Mouse (Mus musculus) heart, embryonic 14.5 days (tissue): ENCODE measurements around the gene Cdk5. TPM values are rescaled to one million over a fixed set of nuclear protein-coding genes. Genes with fewer than 3 reads are reported as not detected.

Experiments
- ATAC-seq: fragments of 200-750 bp; cut with Nextera tagmentation; 2 replicates; pipeline ENCODE4 v1.8.0; 2017; ENCODE audit warnings: low read depth, moderate TSS enrichment; ENCODE audit not compliant: insufficient number of reproducible peaks, insufficient read depth, low FRiP score
- H3K27ac ChIP-seq, 2 experiments: fragments of 200-500 bp in 1 of 2; fragments of 300-500 bp in 1 of 2; sonication (generic) in 1 of 2; replicated peaks in 1 of 2; 2 replicates each; pipeline ENCODE4 v1.5.1; 2012 to 2014; ENCODE audit warnings: low read depth in 2 of 2, low read length in 2 of 2, control low read depth in 1 of 2, mild to moderate bottlenecking in 1 of 2, mixed read lengths in 1 of 2; ENCODE audit not compliant: control insufficient read depth in 1 of 2, insufficient read depth in 1 of 2
- H3K27me3 ChIP-seq: fragments of 300-500 bp; sonication (generic); 2 replicates; pipeline ENCODE4 v1.6.1; 2014; ENCODE audit warnings: mild to moderate bottlenecking, low read length, control low read depth; ENCODE audit not compliant: control insufficient read depth, insufficient read depth
- H3K36me3 ChIP-seq: fragments of 300-500 bp; sonication (generic); 2 replicates; pipeline ENCODE4 v1.6.1; 2014; ENCODE audit warnings: mild to moderate bottlenecking, control low read depth, low read length, mixed read lengths; ENCODE audit not compliant: control insufficient read depth, insufficient read depth
- H3K4me1 ChIP-seq, 2 experiments: fragments of 200-500 bp in 1 of 2; fragments of 300-500 bp in 1 of 2; sonication (generic) in 1 of 2; 2 replicates each; pipeline ENCODE4 v1.6.1; 2012 to 2014; ENCODE audit warnings: low read length in 2 of 2, control low read depth in 1 of 2, mixed read lengths in 1 of 2; ENCODE audit not compliant: control insufficient read depth in 2 of 2, insufficient read depth in 2 of 2
- H3K4me2 ChIP-seq: fragments of 300-500 bp; sonication (generic); 2 replicates; pipeline ENCODE4 v1.6.1; 2014; ENCODE audit warnings: mild to moderate bottlenecking, low read length
- H3K4me3 ChIP-seq, 2 experiments: fragments of 200-500 bp in 1 of 2; fragments of 300-500 bp in 1 of 2; sonication (generic) in 1 of 2; 2 replicates each; pipeline ENCODE4 v1.5.1; 2012 to 2014; ENCODE audit warnings: low read length in 2 of 2, mild to moderate bottlenecking in 2 of 2, control low read depth in 1 of 2, low read depth in 1 of 2, moderate library complexity in 1 of 2; ENCODE audit not compliant: control insufficient read depth in 1 of 2, insufficient read depth in 1 of 2
- H3K9ac ChIP-seq: fragments of 300-500 bp; sonication (generic); 2 replicates; pipeline ENCODE4 v1.6.1; 2014; ENCODE audit warnings: mild to moderate bottlenecking, low read length
- H3K9me3 ChIP-seq: fragments of 300-500 bp; sonication (generic); 2 replicates; pipeline ENCODE4 v1.6.1; 2016; ENCODE audit warnings: low read length, control low read depth; ENCODE audit not compliant: control insufficient read depth
- WGBS: fragments of 180-500 bp; shearing (Covaris S2); extraction: QIAGEN DNeasy Blood & Tissue Kit; methylation state at CpG from one replicate; pipeline ENCODE4 v1.1.7; 2014; 5-methylcytosine and 5-hydroxymethylcytosine counted together
- polyA plus RNA-seq: library from polyadenylated mRNA; unstranded; fragments of >200 nt; fragmentation: Nextera tagmentation; extraction: Ambion mirVana; gene quantifications from 2 replicates; pipeline ENCODE4 v1.2.1, GENCODE M21; 2014

The Cdk5 gene
- polyA plus RNA-seq, 1 experiment from 2014 or later, result 31.0 TPM

GRCm38 (mm10) chr5:24408651-24409050 is 14.7 kb downstream of the Cdk5 start:
- Histone ChIP-seq H3K27ac (no peak overlapping the region), H3K27me3 (no peaks in the 10 kb centered on the region), H3K4me1 (peaks cover 0 to 2% of the 10 kb centered on the region in 2 experiments; a peak in 1 of 4 replicates), H3K36me3 (peaks cover 41% of the 10 kb centered on the region), H3K9me3 (no peaks in the 10 kb centered on the region), H3K4me3 (no peak overlapping the region), H3K4me2 (no peak overlapping the region), H3K9ac (no peak overlapping the region)
- 0 out of 2 replicates have a peak, but pooled peaks have one; percentile 13 for ATAC-seq
- 86% methylated on average over 13 of the region's 13 CpGs for WGBS

GRCm38 (mm10) chr5:24405389-24405876 is 17.9 kb downstream of the Cdk5 start:
- Histone ChIP-seq H3K36me3 (peaks cover 73% of the 10 kb centered on the region), H3K9ac (no peak overlapping the region), H3K27me3 (no peaks in the 10 kb centered on the region), H3K4me2 (no peak overlapping the region), H3K9me3 (no peaks in the 10 kb centered on the region), H3K27ac (no peak overlapping the region), H3K4me3 (no peak overlapping the region), H3K4me1 (peaks cover 0 to 3% of the 10 kb centered on the region in 2 experiments; a peak in 2 of 4 replicates)
- no peak for ATAC-seq
- 56% methylated on average over 3 of the region's 3 CpGs for WGBS

GRCm38 (mm10) chr5:24404594-24405360 is 18.6 kb downstream of the Cdk5 start:
- Histone ChIP-seq H3K9ac (no peak overlapping the region), H3K4me3 (no peak overlapping the region), H3K27me3 (no peaks in the 10 kb centered on the region), H3K36me3 (peaks cover 80% of the 10 kb centered on the region), H3K9me3 (no peaks in the 10 kb centered on the region), H3K4me1 (peaks cover 0 to 3% of the 10 kb centered on the region in 2 experiments; a peak in 2 of 4 replicates), H3K4me2 (no peak overlapping the region), H3K27ac (no peak overlapping the region)
- WGBS, result 83% methylated on average over 6 of the region's 6 CpGs
- ATAC-seq, result no peak

GRCm38 (mm10) chr5:24401969-24402368 is 21.4 kb downstream of the Cdk5 start:
- WGBS, result 57% methylated on average over 9 of the region's 9 CpGs
- H3K4me2 ChIP-seq, result no peak overlapping the region

GRCm38 (mm10) chr5:24400911-24401605 is 22.3 kb downstream of the Cdk5 start:
- Histone ChIP-seq H3K4me1 (peaks cover 0 to 3% of the 10 kb centered on the region in 2 experiments; a peak in 3 of 4 replicates), H3K27ac (no peak overlapping the region), H3K4me2 (no peak overlapping the region), H3K27me3 (no peaks in the 10 kb centered on the region), H3K9me3 (no peaks in the 10 kb centered on the region), H3K4me3 (no peak overlapping the region), H3K36me3 (peaks cover 61% of the 10 kb centered on the region), H3K9ac (no peak overlapping the region)
- 92% methylated on average over 5 of the region's 5 CpGs for WGBS
- ATAC-seq, result no peak

More at GRCm38 (mm10) chr5:24401969-24402368, 21.4 kb downstream of the Cdk5 start:
- no peak for ATAC-seq
- Histone ChIP-seq H3K27me3 (no peaks in the 10 kb centered on the region), H3K4me1 (peaks cover 0 to 3% of the 10 kb centered on the region in 2 experiments; a peak in 3 of 4 replicates), H3K4me3 (no peak overlapping the region), H3K27ac (no peak overlapping the region), H3K9me3 (no peaks in the 10 kb centered on the region), H3K36me3 (peaks cover 66% of the 10 kb centered on the region), H3K9ac (no peak overlapping the region)

- Histone ChIP-seq H3K36me3 (peaks cover 55% of the 10 kb centered on the region), H3K27ac (no peak overlapping the region), H3K4me3 (no peak overlapping the region), H3K9me3 (no peaks in the 10 kb centered on the region), H3K27me3 (no peaks in the 10 kb centered on the region), H3K9ac (no peak overlapping the region), H3K4me1 (peaks cover 0 to 3% of the 10 kb centered on the region in 2 experiments; a peak in 3 of 4 replicates), H3K4me2 (no peak overlapping the region)
- WGBS, result 90% methylated on average over 11 of the region's 11 CpGs
- ATAC-seq, result no peak
Measured at GRCm38 (mm10) chr5:24400362-24400761, 23.0 kb downstream of the Cdk5 start.

- Histone ChIP-seq H3K4me2 (no peak overlapping the region), H3K27ac (no peak overlapping the region), H3K36me3 (peaks cover 52% of the 10 kb centered on the region), H3K4me3 (no peak overlapping the region), H3K4me1 (peaks cover 0 to 8% of the 10 kb centered on the region in 2 experiments), H3K9ac (no peak overlapping the region), H3K9me3 (no peaks in the 10 kb centered on the region), H3K27me3 (no peaks in the 10 kb centered on the region)
- WGBS, result 71% methylated on average over 10 of the region's 10 CpGs
- ATAC-seq, result no peak
Measured at GRCm38 (mm10) chr5:24399686-24400085, 23.6 kb downstream of the Cdk5 start.
